Mouse (Mus musculus): ENCODE results near the gene Glcci1.

DNA sequence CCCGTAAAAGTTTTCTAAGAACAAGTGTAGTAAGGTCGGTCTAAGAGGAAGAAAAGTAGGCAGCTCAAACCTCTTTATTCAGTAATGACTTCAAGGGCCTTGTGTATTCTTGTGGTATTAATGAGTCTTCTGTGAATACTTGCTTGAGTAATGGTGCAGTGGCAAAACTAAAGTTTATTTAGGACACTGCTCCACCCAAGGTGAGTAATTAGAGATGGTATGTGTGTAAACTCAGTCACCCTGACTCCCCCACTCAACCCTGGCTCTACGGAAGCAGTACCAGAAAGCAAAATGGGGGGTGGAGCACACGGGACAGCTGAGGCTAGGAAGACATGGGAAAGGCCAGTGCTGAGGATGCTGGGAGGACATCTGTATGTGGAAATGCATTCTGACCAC, 13.6 kb upstream of the Glcci1 start:
- TF ChIP-seq POLR2A (IDR thresholded peaks at IDR 0.05; ENCODE audit: insufficient read length, low read depth) (no peak), POLR2AphosphoS2 (IDR thresholded peaks at IDR 0.05; ENCODE audit: insufficient read length, low read depth) (no peak), SRF (IDR thresholded peaks at IDR 0.05; ENCODE audit: control insufficient read depth, insufficient read length, low read depth) (no peak), CEBPB (IDR thresholded peaks at IDR 0.05; ENCODE audit: insufficient read depth, poor library complexity, severe bottlenecking) (no peak), MAX (IDR thresholded peaks at IDR 0.05; ENCODE audit: low read depth) (no peak), TCF12 (IDR thresholded peaks at IDR 0.05; ENCODE audit: insufficient read depth, poor library complexity, severe bottlenecking) (no peak)
